Mouse (Mus musculus) adrenal gland, adult 8-10 months (tissue): ENCODE data around the gene Ccdc97. TPM values are rescaled to one million over a fixed set of nuclear protein-coding genes. Genes with fewer than 3 reads are reported as not detected.
"Not testable (repeated sequence)": the region's sequence is repeated elsewhere in the genome, so short reads cannot be mapped to it uniquely, and the experiment has no call there.

Experiments used
- DNase-seq: peaks from one replicate; pipeline ENCODE4 v3.0.0; 2022
- total RNA-seq, 4 experiments: library from RNA; stranded (reverse); gene quantifications; 2 replicates each; pipeline ENCODE4 v1.2.4; 2022

Ccdc97 gene
- total RNA-seq, result 10 to 100 TPM; 51.3 to 63.7 (median 56.9) TPM

DNA sequence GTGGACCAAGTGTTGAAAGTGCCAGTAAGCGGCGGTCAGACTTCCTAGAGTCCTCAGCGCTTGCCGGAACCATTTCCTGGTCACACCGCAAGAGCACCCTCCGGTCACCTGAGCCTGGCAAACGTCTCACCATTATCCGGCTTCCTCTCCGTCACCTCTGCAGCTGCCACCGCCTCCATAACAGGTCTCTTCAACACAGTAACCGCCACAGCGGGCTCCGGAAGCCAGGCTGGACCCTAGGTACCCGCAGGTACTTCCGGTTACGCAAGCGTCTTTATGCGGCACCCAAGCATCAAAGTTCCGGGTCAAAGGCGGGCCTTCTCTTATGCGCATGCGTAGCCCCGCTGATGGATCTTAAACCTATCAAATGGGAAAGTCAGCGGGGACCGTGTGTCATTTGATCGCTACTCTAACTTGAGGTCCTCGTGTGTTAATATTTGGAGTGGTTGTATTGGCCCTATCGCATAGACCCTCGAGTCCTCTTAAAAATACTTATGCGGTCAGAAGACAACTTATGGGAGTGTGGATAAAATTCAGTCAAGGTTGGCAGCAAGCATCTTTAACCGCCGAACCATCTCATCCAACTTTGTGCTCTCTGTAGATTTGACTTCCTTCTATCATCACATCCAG, at the start of gene Ccdc97:
Gene Ccdc97 (minus strand): TSS at position 301 of the 630 bp plus-strand sequence.
- peak; percentile 92 for DNase-seq

DNA sequence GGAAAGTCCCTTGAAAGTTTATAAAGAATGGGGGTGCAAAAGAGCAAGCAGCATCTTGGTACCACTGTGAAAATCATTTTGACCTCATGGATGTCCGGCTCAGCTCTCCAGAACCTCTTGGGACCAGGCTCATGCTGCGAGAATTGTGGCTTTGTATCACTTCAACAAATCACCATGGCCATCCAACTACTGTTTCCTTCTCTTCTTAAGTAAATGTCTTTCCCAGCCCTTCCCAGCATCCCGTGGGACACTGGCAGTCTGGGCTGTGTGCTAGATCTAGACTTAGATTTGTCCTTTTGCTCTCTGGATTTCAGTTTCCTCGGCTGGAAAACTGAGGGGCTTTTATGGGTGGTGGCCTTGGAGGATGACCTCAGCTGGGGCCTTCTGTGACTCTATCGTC, 49.3 kb upstream of the Ccdc97 start:
- no peak for DNase-seq

DNA sequence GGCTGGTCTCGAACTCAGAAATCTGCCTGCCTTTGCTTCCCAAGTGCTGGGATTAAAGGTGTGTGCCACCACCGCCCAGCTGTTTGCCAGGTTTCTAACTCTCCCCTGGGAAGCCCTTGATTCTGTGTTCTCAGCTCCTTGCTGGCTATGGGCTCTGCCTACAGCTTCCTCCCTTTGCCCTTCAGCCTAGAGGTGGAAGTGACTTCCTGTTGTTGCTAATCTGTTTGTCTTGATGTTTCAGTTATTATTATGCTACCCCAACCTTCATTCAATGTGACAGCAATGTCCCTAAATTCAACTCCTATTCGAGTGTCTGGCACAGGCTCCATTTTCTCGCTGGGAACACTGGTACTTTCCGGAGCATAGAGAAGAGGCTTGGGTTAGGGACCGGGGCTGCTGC, 47.2 kb upstream of the Ccdc97 start:
- DNase-seq, result no peak

DNA sequence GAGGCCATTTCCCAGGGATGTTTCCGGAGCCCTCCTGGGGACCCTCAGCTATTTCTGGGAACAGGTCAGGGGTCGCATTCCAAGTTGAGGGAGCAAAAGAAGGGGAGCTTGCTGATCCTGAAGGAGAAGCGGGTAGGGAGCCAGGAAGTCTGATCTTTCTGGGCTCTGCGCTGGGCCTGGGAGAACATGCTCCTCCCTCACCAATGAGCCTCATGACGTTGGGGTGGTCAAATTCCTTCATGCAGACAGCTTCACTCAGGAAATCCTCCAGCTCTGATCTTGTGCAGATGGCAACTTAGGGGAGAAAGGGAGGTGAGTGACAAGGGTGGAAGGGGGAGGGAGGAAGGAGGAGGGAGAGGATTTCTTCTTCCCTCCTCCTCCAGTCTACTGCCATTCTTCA, 45.3 kb upstream of the Ccdc97 start:
- DNase-seq, result no peak

DNA sequence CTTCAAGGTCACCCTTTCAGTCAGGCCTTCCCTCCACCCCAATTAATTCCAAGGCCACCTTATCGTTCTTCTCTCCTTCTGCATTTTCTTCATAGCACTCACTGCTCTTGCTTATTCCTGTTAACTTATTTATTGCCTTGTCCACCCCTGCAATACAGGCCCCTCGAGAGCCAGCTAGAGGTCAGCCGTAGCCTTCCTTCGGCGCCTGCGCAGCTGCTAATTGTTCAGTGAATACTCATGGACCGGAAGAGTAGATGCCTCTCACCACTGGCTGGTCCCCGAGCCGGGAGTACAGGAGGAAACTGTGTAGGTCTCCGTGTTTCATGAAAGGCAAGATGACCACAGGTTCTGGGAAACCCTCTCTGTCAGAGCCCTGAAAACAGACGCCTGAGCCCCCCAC, 44.8 kb upstream of the Ccdc97 start:
- DNase-seq, result no peak

DNA sequence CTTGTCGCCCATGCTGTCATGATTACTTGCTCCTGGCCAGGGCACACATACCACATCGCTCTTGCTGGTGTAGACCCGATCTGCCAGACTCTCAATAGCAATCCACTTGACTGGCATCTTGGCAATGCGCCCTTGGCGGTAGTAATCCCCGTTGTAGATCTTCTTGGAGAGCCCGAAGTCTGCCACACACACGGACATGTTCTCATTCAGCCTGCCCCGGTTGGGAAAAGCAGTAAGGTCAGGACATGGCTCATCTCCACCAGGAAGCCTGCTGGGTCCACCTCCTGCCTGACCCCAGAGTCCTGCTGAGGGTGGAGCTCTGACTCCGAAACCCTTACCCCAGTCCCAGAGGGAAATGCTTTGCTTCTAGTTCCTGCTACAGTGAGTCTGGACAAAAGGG, 42.5 kb upstream of the Ccdc97 start:
- DNase-seq, result no peak

DNA sequence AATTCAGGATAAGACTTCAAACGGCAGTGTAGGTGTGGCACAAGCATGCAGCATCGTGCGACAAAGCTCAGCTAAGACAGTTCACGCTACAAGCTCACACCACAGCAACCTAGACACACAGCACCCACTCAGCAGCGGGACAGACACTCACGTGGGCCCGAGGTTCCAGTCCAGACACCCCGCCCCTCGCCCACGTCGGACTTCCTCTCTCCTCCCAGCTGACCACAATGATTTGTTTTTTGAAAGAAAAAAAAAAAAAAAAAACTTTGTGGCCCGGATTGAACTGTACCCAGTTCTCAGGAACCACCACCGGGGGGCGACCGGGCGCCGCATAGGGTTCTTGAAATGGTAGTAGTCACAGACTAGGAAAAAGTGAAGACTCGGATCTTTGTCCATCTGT, 37.1 kb upstream of the Ccdc97 start:
- peak; percentile 90 for DNase-seq

DNA sequence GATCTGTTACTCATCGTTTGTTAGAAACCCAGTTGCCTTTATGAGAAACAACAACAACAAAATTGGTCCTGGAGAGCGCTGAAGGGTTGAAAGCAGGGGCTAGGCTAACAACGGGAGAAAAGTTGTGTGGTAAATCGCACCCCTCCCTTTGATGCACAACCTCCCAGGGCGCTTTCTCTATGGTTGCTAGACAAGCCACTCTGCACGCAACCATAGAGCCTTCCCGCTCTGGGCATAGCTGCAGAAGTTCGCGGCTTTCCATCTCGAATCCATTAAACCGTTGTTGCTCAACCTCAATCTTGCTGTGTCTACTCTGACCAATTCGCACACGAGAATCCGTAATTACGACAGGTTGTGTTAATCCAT, 36.6 kb upstream of the Ccdc97 start:
- DNase-seq, result peak; percentile 60

DNA sequence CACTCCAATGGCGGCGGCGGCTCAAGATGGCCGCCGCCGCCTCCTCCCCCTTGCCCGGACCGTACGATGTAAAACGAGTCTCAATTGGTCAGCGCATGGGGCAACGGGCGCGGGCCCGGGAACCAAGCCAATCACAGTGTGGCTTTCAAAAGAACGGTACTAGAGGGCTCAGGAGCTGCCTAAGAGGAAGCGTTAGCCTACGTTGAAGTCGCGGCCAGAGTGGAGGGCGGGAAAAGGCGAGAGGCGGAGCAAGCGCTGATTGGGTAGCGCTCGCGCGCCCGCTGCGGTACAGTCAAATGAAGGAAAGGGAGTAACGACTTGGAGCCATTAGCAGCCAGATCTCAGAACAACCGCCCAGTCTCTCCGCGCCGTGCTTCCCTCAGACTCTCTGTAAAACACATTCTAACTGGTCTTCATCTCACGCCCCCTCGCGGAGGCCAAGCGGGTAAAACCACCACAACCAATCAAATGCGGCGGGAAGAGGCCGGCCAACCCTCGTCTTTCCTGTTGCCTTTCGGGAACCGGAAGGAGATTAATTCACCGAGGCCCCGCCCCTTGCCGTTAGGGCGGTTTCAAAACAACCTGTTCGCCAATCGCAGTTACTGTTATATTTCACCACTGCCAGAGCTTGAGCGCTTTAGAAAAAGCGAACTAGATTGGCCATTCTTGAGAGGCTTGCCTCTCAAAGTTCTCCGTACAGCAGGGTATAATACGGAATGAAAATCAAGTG, 36.0 kb upstream of the Ccdc97 start, which contains the start of gene Hnrnpul1:
Gene Hnrnpul1 (minus strand): TSS at position 20 of the 730 bp plus-strand sequence.
- peak; percentile 99 for DNase-seq

DNA sequence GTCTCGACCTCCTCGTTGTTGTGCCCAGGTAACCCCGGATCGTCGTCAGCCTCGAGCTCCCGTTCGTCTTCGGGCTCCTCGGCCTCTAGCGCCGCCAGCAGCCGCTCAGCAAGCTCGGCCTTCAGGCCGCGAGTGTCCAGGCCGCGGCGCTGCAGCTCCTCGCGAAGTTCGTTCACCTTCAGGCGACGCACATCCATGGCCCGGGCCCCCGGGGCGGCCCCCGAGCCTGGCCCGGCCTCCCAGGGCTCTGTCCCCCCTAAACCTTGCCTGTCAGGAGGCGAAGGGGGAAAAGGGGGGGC, 35.5 kb upstream of the Ccdc97 start:
- no peak for DNase-seq

DNA sequence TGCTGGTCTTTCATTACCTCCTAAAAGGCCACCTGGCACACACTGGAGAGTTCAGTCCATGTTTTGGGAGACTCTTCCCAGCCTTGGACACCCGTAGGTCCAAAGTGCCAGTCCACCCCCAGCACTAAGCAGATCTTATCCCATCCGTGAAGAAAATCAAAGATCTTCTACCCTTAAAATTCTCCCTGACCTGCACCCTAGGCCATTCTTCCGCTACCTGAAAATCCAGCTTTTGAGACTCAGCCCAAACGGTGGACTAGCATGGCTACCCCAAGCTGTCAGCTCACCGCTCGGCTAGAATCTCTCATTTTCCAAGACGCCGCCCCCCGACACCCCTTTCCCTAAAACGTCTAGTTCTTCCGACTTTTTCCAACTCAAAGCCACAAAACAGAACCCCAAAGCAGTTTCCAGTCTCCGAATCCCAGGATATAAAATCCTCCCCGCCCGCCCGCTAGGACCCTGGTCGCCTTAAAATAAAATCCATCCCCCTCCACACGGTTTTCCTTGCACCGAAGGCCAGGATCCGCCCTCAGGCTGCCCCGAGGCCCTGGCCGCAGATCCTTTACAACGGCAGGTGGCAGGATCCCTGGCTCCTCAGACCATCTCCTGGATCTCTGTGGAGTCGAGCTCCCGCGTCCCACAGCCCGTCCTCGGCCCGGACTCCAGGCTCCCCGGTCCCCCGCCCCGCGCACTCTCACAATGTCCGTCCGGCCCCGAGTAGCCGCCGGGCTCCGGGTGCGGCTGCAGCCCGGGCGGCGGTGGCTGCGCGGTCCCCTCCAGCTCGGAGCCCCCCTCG, 35.0 kb upstream of the Ccdc97 start:
- no peak for DNase-seq

DNA sequence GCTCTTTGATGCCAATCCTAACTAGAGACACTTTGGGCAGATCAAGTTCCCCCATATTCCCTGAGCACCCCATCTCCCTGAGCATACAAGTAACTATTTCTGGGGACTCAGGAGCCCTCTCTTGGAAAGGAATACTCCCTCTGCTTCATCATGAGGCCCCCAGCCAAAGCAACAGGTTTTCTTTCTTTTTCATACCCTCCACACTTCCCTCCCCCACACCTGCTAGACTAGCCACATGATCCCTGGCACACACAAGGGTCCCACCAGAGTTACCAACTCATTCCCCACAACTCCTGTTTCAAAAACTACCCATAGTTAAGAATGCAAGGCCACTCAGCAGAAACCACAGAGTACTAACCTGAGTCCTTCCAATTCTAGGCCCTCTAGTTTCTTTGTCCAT, 34.2 kb upstream of the Ccdc97 start:
- DNase-seq, result no peak

DNA sequence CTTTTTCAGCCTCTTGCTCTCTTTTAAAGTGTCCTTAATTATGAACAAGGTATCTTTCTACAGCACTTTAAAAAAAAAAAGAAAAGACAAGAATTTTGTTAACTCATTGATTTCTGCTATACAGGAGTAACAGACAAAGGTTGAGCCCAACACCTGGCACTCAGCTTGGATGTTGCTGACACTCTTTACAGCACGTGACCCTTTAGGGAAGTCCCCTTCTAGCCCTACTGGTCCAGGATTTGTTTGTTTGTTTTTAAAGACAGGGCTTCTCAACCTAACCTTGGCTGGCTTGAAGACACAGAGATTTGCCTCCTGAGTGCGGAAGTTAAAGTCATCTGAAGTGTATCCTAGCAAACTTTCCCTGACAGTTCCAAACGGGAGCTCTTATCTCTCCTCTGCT, 28.0 kb upstream of the Ccdc97 start:
- no peak for DNase-seq

DNA sequence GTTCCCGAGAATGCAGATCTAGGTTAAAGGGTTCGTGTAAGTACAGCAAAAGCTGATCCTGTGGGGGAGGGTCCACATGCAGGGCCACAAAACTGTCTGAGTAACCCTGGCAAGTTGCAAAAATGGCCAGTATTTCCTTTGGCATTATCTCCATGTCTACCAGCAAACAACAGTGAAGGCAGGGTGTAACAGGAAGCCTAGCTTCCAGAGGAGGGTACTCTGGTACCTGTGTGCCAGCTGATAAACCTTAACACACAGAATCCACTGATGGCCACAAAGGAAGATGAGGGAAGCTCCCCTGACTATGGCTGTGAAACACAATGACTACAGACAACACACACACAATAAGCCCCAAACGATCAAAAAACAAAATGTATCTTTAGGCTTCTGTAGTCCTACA, 19.4 kb upstream of the Ccdc97 start:
- DNase-seq, result no peak

DNA sequence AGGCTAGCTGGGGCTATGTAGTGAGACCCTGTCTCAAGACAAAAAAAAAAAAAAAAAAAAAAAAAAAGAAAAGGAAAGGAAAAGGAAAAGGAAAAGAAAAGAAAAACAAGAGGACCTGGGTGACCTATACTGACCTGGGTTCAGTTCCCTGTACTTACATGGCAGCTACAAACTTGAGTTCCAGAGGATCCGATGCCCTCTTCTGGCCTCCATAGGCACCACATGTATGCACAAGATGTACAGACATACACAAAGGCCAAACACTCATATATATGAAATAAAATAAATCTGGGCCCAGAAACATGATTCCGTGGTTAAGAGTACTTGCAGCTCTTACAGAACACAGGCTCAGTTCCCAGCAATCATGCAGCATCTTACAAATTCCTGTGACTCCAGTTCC, 18.0 kb upstream of the Ccdc97 start:
- no peak for DNase-seq

DNA sequence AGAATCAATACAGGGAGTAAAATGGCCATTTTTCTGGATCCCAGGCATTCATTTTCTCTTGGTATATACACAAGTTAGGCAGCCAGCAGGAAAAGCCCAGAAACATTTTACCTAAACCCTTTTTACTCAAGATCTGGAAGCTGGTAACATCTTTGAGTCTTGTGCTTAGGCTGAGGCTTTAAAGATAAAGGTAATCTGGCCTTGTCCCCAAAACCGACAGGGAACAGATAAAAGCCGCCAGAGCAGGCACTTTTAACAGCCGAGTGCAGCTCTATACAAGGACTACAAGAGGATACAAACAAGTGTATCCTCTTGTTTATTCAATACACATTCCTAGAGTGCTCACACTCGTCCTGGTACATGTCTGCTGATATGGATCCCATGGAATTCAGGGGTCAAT, 16.1 kb upstream of the Ccdc97 start:
- no peak for DNase-seq

DNA sequence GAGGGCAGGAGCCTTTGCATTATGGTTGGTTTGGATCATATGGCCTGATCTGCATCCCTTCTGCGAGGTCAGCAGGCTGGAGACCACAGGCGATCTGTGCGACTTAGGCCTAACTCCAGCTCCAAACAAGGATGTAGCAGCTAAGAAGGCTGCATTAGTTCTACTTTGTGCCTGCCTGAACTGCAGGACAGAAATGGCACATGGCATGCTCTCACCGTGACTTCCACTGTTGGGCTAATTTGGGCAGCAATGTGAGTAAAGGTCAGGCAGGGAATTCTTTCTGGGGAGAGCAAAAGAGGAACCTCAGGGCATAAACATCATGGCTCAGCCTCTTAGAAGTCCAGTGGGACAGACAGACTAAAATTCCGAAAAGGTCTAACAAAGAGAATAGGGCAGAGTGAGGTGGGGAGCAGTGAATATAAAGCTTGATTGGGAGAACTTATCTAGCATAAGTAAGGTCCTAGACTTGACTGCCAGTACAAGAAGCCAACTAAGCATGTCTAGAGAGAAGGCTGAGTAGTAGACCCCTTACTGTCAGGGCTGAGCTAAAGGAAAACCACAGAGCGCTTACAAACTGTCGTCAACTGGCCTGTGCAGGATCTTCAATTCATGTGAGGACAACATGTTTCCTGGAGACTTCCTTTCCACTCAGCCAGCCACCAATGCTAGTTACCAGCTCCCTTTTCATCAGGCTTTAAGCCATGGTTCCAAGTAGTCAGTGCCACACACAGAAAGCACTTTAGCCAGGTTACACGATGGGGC, 12.6 kb upstream of the Ccdc97 start:
- no peak for DNase-seq

DNA sequence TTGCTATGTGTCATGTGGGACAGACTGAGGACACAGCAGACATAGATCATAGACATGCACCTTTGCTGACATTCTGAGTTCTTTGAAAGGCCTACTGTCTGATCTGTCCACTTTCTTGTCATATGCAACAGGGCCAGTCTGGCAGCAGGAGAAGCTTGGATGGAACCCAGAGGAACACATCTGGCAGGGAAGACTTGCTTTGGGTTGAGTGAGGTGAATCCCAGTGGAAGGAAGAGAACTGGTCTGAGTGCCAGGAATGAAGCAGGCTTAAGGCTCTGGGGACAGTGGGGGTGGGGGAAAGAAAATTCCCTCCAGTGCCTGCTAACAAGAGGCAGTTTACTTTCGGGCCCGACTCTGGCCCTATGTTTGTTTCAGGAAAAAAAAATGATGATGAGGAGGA, 11.0 kb upstream of the Ccdc97 start:
- DNase-seq, result no peak

DNA sequence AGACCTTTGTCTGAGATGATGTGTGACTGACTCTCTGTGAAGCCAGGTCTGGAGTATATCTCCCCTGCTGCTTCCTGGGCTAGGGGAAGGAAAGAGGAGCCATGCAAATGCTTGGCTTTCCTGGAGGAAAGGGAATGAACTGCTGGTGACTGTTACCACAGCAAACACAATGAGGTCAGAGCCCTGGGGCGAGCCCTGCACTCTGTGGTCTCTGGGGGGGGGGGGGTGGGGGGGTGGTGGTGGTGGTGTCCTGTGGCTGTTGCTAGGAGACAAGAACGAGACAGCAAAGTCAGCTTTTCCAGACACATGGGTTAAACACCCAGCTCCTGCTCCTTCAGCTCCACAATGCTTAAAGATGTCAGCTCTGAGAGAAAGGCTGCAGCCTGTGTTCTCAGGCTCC, 10.5 kb upstream of the Ccdc97 start:
- DNase-seq, result no peak

DNA sequence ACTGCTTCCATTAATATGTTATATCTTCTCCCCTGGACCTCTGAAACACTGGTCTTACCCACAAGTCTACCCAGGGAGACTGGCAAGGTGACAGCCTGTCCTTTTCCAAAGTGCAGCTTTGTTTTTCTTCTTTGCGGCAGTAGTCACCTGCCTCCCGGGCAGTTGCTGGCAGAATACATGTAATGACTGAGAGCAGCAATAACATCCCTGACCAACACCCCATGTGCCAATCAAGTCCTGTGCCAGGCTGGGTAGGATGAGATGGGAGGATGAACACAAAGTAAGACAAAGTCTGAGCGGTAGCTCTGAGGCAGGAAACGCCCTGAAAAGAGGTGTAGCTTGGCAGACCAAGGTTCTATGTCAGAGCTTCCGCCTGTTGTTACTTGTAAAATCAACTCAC, 8.9 kb upstream of the Ccdc97 start:
- DNase-seq, result no peak

DNA sequence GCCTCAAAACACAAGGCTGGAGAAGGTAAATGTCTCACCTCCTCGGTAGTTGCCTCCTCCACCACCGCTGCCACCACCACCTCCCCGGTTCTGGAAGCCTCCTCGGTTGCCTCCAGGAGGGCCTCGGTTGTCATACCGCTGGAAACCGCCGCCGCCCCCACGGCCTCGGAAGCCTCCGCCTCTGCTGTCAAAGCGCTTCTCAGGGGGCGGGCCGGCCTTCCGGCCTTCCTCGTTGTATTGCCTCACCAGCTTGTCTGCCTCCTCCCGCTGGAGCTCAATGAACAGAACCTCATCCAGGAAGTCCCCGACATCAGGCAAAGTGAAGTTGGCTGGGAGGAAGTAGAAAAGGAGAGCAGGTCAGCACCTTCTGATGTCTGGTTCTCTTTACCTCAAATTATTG, 7.0 kb upstream of the Ccdc97 start:
- DNase-seq, result no peak

DNA sequence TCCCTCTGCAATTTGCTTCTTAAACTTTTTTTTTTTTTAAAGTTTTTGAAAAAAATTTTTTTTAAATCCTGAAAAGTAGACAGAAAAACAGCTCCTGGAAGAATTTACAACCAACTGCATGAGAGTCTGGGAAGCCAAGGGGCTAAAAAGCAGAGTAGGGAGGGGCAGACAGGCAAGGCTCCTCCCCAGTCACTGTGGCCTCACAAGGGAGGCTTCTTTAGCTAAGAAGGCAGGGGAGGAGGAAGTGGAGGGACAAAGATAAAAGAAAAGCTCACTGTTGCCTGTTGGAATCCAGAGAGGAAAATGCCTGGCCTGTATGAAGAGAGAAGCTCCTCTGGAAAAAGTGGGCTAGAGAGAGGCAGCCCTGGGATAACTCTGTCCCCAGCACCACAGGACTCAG, 2.9 kb upstream of the Ccdc97 start:
- DNase-seq, result not testable (repeated sequence)

DNA sequence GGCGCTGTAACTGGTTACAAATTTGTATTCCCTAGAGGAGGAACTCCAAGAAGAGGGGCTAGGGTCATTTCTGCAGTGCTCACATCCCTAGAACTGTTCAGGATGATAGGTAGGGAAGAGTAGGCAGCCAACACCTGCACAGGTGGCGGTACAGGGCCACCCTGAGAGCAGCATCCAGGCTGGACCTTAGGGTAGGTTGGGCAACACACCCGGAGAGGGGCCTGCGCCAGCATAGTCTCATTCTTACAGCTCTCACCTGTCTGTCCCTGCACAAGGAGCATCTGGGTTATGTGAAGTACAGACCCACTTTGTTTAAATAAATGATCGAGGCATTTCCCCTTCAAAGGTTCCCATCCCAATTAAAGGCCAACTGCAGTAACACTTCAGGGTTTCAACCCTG, 1.9 kb upstream of the Ccdc97 start:
- DNase-seq, result no peak
